Mouse (Mus musculus): ENCODE measurements around the gene Tspan33. TPM values are rescaled to one million over a fixed set of nuclear protein-coding genes. Genes with fewer than 3 reads are reported as not detected.

Tspan33 gene
- polyA plus RNA-seq, 2 experiments = 76.1 to 108 TPM

DNA sequence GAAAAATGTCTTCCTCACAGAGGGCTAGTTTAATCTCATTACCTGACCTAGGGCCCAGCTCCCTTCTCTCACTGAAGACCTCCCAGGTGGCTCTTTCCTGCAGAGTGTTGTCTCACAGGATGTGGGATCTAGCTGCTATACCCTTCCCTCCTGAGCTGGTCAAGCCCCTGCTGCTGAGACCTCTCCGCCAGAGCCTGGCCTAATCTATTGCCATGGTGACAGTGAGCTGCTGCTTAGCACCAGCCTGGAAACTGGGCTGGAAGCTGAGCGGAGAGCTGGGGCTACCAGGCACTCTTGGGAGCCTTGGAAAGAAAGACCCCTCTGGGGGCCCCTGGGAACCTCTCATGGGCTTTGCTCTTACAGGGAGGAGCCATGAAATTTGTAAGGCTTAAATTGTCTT lies 13.9 kb downstream of the Tspan33 start:
- Histone ChIP-seq H3K36me3 (replicated peaks; ENCODE audit: control insufficient read depth, insufficient read depth, low read depth) (peaks cover 79% of the 10 kb centered on the region), H3K4me2 (ENCODE audit: low read depth) (no peak overlapping the region), H3K9me3 (ENCODE audit: control insufficient read depth, low read length) (no peaks in the 10 kb centered on the region), H3K9ac (replicated peaks) (no peak overlapping the region), H3K4me1 (replicated peaks; ENCODE audit: control insufficient read depth in 2 of 2, insufficient read depth in 2 of 2, low read length in 1 of 2) (peaks cover 20 to 29% of the 10 kb centered on the region in 2 experiments), H3K4me3 (ENCODE audit: insufficient read depth in 1 of 2, low read depth in 2 of 2, low read length in 2 of 2) (no peak overlapping the region), H3K27me3 (ENCODE audit: control insufficient read depth, insufficient read depth, low read length) (no peaks in the 10 kb centered on the region), H3K27ac (no peak overlapping the region; the same call in none of the 2 replicates)
- no peak for TF ChIP-seq CTCF (IDR thresholded peaks at IDR 0.05; ENCODE audit: low read depth)
- no peak for TF ChIP-seq EP300 (IDR thresholded peaks at IDR 0.05; ENCODE audit: low read depth)
- DNase-seq (ENCODE audit: low read depth in 3 of 3, low spot score in 3 of 3) (no peak), ATAC-seq (ENCODE audit: insufficient read depth) (no peak)
- 71% methylated on average over 2 of the region's 2 CpGs for WGBS (ENCODE audit: insufficient replicate concordance)

DNA sequence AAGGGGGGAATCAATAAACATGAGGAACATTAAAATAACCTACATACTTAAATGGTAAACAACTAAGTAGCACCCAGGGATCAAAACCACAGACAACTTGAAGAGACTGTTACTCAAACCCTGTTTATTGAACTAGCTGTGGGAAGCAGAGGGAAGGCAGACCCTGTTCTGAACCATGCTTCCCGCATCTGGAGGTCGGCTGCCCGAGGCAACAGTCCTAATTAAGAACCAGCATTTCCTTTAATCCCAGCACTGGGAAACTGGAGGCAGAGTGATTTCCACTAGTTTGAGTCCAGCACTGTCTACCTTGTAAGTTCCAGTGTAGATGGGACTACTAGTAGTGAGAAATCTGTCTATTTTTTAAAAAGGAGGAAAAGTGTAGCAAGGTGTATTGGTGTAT lies 17.3 kb downstream of the Tspan33 start:
- peaks cover 86% of the 10 kb centered on the region for H3K36me3 ChIP-seq (replicated peaks; ENCODE audit: control insufficient read depth, insufficient read depth, low read depth)
- no peak overlapping the region for H3K9ac ChIP-seq (replicated peaks)
- TF ChIP-seq EP300 (IDR thresholded peaks at IDR 0.05; ENCODE audit: low read depth) (no peak), CTCF (IDR thresholded peaks at IDR 0.05; ENCODE audit: low read depth) (no peak)
- no peak overlapping the region for H3K4me2 ChIP-seq (ENCODE audit: low read depth)
- H3K27me3 ChIP-seq (ENCODE audit: control insufficient read depth, insufficient read depth, low read length) = no peaks in the 10 kb centered on the region
- no peaks in the 10 kb centered on the region for H3K9me3 ChIP-seq (ENCODE audit: control insufficient read depth, low read length)
- DNase-seq (ENCODE audit: low read depth in 3 of 3, low spot score in 3 of 3) (no peak), ATAC-seq (ENCODE audit: insufficient read depth) (no peak)
- peaks cover 0 to under 1% of the 10 kb centered on the region in 2 experiments; a peak in 1 of 4 replicates for H3K4me1 ChIP-seq (replicated peaks; ENCODE audit: control insufficient read depth in 2 of 2, insufficient read depth in 2 of 2, low read length in 1 of 2)
- WGBS (ENCODE audit: insufficient replicate concordance) = 83% methylated on average over 3 of the region's 3 CpGs
- no peak overlapping the region for H3K4me3 ChIP-seq (ENCODE audit: insufficient read depth in 1 of 2, low read depth in 2 of 2, low read length in 2 of 2)
- H3K27ac ChIP-seq = no peak overlapping the region

DNA sequence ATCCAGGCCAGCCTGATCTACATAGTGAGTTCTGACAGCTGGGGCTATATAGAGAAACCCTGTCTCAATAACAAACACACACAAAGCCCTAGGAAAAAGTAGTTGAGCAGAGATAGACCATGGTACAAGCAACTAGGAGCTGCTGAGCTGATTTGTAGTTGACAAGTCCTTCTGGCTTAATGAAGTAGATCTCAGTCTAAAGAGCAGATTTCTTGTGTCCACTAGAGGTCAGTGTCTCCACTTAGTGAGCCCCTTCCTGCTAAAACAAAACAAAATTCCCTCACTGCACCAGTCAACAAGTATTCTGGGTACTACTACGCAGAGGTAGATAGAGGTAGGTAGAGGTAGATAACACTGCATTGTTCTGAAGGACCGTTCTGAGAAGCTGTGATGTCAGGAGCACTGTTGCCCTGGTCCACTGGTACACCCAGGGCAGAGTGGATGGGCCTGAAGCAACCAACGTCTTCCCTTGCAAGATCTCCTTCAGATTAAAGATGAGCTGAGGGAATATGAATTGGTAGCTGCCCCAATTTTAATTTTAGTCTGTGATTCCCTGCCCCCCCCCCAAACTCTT lies 18.1 kb downstream of the Tspan33 start:
- H3K4me3 ChIP-seq (ENCODE audit: insufficient read depth in 1 of 2, low read depth in 2 of 2, low read length in 2 of 2) = no peak overlapping the region
- TF ChIP-seq CTCF (IDR thresholded peaks at IDR 0.05; ENCODE audit: low read depth) (peak; percentile 72), EP300 (IDR thresholded peaks at IDR 0.05; ENCODE audit: low read depth) (no peak)
- ATAC-seq (ENCODE audit: insufficient read depth) (peak; percentile 16; the same call in 1 of the 2 replicates), DNase-seq (ENCODE audit: low read depth in 3 of 3, low spot score in 3 of 3) (no peak)
- no peaks in the 10 kb centered on the region for H3K9me3 ChIP-seq (ENCODE audit: control insufficient read depth, low read length)
- H3K27me3 ChIP-seq (ENCODE audit: control insufficient read depth, insufficient read depth, low read length) = no peaks in the 10 kb centered on the region
- 52% methylated on average over 3 of the region's 3 CpGs for WGBS (ENCODE audit: insufficient replicate concordance)
- H3K27ac ChIP-seq = peak overlapping the region; percentile 35; the same call in 1 of the 2 replicates
- H3K4me2 ChIP-seq (ENCODE audit: low read depth) = no peak overlapping the region
- H3K9ac ChIP-seq (replicated peaks) = no peak overlapping the region
- peaks cover 90% of the 10 kb centered on the region for H3K36me3 ChIP-seq (replicated peaks; ENCODE audit: control insufficient read depth, insufficient read depth, low read depth)
- H3K4me1 ChIP-seq (replicated peaks; ENCODE audit: control insufficient read depth in 2 of 2, insufficient read depth in 2 of 2, low read length in 1 of 2) = no peaks in the 10 kb centered on the region; a peak in 1 of 4 replicates

DNA sequence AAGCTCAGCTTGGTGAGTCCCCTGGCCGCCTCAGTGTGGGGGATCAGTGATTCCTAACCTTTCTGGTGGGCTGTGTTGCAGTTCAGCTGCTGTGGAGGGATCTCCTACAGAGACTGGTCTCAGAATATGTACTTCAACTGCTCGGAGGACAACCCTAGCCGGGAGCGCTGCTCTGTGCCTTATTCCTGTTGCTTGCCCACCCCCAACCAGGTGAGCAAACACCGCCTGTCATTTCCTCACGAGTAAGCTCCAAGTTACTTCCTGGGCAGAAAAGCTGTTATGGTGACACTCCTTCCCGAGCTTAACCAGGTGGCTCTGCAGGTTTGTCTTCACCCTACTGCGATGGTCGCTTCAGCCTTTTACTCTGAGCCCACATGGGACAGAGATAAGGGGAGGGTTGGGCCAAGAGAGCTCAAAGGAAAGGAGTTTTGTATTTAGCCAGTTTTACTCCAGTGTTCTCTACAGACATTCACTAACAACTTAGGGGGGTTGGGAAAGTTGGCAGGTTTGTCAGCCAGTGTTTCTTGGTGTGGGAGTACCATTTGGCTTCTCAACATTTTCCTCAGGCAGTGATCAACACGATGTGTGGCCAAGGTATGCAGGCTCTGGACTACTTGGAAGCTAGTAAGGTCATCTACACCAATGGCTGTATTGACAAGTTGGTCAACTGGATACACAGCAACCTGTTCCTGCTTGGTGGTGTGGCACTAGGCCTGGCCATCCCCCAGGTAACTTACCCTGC lies 22.8 kb downstream of the Tspan33 start:
- H3K9me3 ChIP-seq (ENCODE audit: control insufficient read depth, low read length) = no peaks in the 10 kb centered on the region
- H3K36me3 ChIP-seq (replicated peaks; ENCODE audit: control insufficient read depth, insufficient read depth, low read depth) = peaks cover 84% of the 10 kb centered on the region
- no peak overlapping the region for H3K27ac ChIP-seq
- H3K9ac ChIP-seq (replicated peaks) = no peak overlapping the region
- WGBS (ENCODE audit: insufficient replicate concordance) = 64% methylated on average over 10 of the region's 10 CpGs
- H3K27me3 ChIP-seq (ENCODE audit: control insufficient read depth, insufficient read depth, low read length) = no peaks in the 10 kb centered on the region
- no peak overlapping the region for H3K4me3 ChIP-seq (ENCODE audit: insufficient read depth in 1 of 2, low read depth in 2 of 2, low read length in 2 of 2)
- H3K4me2 ChIP-seq (ENCODE audit: low read depth) = no peak overlapping the region
- H3K4me1 ChIP-seq (replicated peaks; ENCODE audit: control insufficient read depth in 2 of 2, insufficient read depth in 2 of 2, low read length in 1 of 2) = no peaks in the 10 kb centered on the region; a peak in 1 of 4 replicates
- no peak for ATAC-seq (ENCODE audit: insufficient read depth)
- no peak for TF ChIP-seq EP300 (IDR thresholded peaks at IDR 0.05; ENCODE audit: low read depth)
- no peak for TF ChIP-seq CTCF (IDR thresholded peaks at IDR 0.05; ENCODE audit: low read depth)
- no peak for DNase-seq (ENCODE audit: low read depth in 3 of 3, low spot score in 3 of 3)

DNA sequence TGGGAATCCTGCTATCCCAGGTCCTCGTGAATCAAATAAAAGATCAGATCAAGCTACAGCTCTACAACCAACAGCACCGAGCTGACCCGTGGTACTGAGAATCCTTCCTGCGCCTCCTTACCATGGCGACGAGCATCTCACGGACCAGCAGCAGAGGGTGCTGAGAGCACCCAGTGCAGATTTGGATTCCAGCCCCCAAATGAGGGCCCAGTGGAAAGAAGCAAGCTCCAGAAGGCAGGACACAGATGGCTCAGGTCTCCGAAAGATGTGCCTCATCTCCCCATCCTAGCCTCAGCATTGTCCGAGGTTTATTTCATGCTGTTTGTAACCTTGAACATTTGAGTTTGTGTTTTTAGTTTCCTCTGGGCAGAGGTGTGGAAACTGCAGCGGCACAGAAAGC lies 23.5 kb downstream of the Tspan33 start:
- H3K36me3 ChIP-seq (replicated peaks; ENCODE audit: control insufficient read depth, insufficient read depth, low read depth) = peaks cover 77% of the 10 kb centered on the region
- no peak overlapping the region for H3K9ac ChIP-seq (replicated peaks)
- no peaks in the 10 kb centered on the region for H3K27me3 ChIP-seq (ENCODE audit: control insufficient read depth, insufficient read depth, low read length)
- no peak for DNase-seq (ENCODE audit: low read depth in 3 of 3, low spot score in 3 of 3)
- no peaks in the 10 kb centered on the region; a peak in 1 of 4 replicates for H3K4me1 ChIP-seq (replicated peaks; ENCODE audit: control insufficient read depth in 2 of 2, insufficient read depth in 2 of 2, low read length in 1 of 2)
- no peak for ATAC-seq (ENCODE audit: insufficient read depth)
- no peak for TF ChIP-seq EP300 (IDR thresholded peaks at IDR 0.05; ENCODE audit: low read depth)
- TF ChIP-seq CTCF (IDR thresholded peaks at IDR 0.05; ENCODE audit: low read depth) = no peak
- no peak overlapping the region for H3K4me3 ChIP-seq (ENCODE audit: insufficient read depth in 1 of 2, low read depth in 2 of 2, low read length in 2 of 2)
- no peak overlapping the region for H3K27ac ChIP-seq
- no peaks in the 10 kb centered on the region for H3K9me3 ChIP-seq (ENCODE audit: control insufficient read depth, low read length)
- WGBS (ENCODE audit: insufficient replicate concordance) = 72% methylated on average over 10 of the region's 10 CpGs
- H3K4me2 ChIP-seq (ENCODE audit: low read depth) = no peak overlapping the region

Data from liver, embryonic 14.5 days (tissue).